Mouse (Mus musculus): Measurements from ENCODE around the gene Cdkal1. TPM values are rescaled to one million over a fixed set of nuclear protein-coding genes. Genes with fewer than 3 reads are reported as not detected.
A peak's percentile ranks its signal among the peaks of the same experiment; 100 is the strongest.

Cdkal1 gene
- polyA plus RNA-seq, 1 experiment from 2014 or later: 34.0 TPM

- Histone ChIP-seq H3K4me2 (ENCODE audit: low read depth, severe bottlenecking) (no peak overlapping the region), H3K4me3 (ENCODE audit: low read depth, low read length) (no peak overlapping the region), H3K27me3 (ENCODE audit: control insufficient read depth, insufficient read depth, low read length) (no peaks in the 10 kb centered on the region), H3K9me3 (ENCODE audit: control insufficient read depth, low read length) (no peaks in the 10 kb centered on the region), H3K27ac (replicated peaks; ENCODE audit: low read depth, low read length) (no peak overlapping the region), H3K4me1 (ENCODE audit: control insufficient read depth, insufficient read depth, low read length) (0 out of 2 replicates have a peak, but pooled peaks cover 3% of the 10 kb centered on the region), H3K9ac (ENCODE audit: low read length) (no peak overlapping the region), H3K36me3 (ENCODE audit: control insufficient read depth, insufficient read depth, low read length) (no peaks in the 10 kb centered on the region; the same call in 1 of the 2 replicates)
- ATAC-seq (ENCODE audit: insufficient number of reproducible peaks, low FRiP score, low TSS enrichment, low read depth): no peak
- DNase-seq (ENCODE audit: low spot score): no peak
- WGBS: 83% methylated on average over 5 of the region's 5 CpGs
Observed at GRCm38 (mm10) chr13:29609441-29609840, 246.0 kb downstream of the Cdkal1 start.

- Histone ChIP-seq H3K36me3 (ENCODE audit: control insufficient read depth, insufficient read depth, low read length) (no peaks in the 10 kb centered on the region; the same call in 1 of the 2 replicates), H3K27ac (replicated peaks; ENCODE audit: low read depth, low read length) (no peak overlapping the region), H3K9ac (ENCODE audit: low read length) (no peak overlapping the region), H3K9me3 (ENCODE audit: control insufficient read depth, low read length) (no peaks in the 10 kb centered on the region), H3K27me3 (ENCODE audit: control insufficient read depth, insufficient read depth, low read length) (no peaks in the 10 kb centered on the region), H3K4me1 (ENCODE audit: control insufficient read depth, insufficient read depth, low read length) (peaks cover 7% of the 10 kb centered on the region; the same call in 1 of the 2 replicates), H3K4me2 (ENCODE audit: low read depth, severe bottlenecking) (no peak overlapping the region), H3K4me3 (ENCODE audit: low read depth, low read length) (no peak overlapping the region)
- 26% methylated on average over 6 of the region's 7 CpGs for WGBS
- ATAC-seq (ENCODE audit: insufficient number of reproducible peaks, low FRiP score, low TSS enrichment, low read depth) (peak; percentile 44; the same call in 1 of the 2 replicates), DNase-seq (ENCODE audit: low spot score) (peak; percentile 82)
Observed at GRCm38 (mm10) chr13:29604241-29604640, 251.2 kb downstream of the Cdkal1 start.

GRCm38 (mm10) chr13:29603597-29603996 lies 251.9 kb downstream of the Cdkal1 start:
- Histone ChIP-seq H3K4me1 (ENCODE audit: control insufficient read depth, insufficient read depth, low read length) (peaks cover 7% of the 10 kb centered on the region; the same call in 1 of the 2 replicates), H3K4me3 (ENCODE audit: low read depth, low read length) (no peak overlapping the region), H3K9ac (ENCODE audit: low read length) (no peak overlapping the region), H3K36me3 (ENCODE audit: control insufficient read depth, insufficient read depth, low read length) (no peaks in the 10 kb centered on the region; the same call in 1 of the 2 replicates), H3K27ac (replicated peaks; ENCODE audit: low read depth, low read length) (peak overlapping the region; percentile 76; the same call in 1 of the 2 replicates), H3K4me2 (ENCODE audit: low read depth, severe bottlenecking) (no peak overlapping the region), H3K27me3 (ENCODE audit: control insufficient read depth, insufficient read depth, low read length) (no peaks in the 10 kb centered on the region), H3K9me3 (ENCODE audit: control insufficient read depth, low read length) (no peaks in the 10 kb centered on the region)
- no peak for ATAC-seq (ENCODE audit: insufficient number of reproducible peaks, low FRiP score, low TSS enrichment, low read depth)
- 13% methylated on average over 6 of the region's 6 CpGs for WGBS
- DNase-seq (ENCODE audit: low spot score): peak; percentile 69

- no peaks in the 10 kb centered on the region for H3K27me3 ChIP-seq (ENCODE audit: control insufficient read depth, insufficient read depth, low read length)
- no peaks in the 10 kb centered on the region for H3K9me3 ChIP-seq (ENCODE audit: control insufficient read depth, low read length)
- WGBS: 95% methylated on average over 2 of the region's 2 CpGs
- no peaks in the 10 kb centered on the region for H3K36me3 ChIP-seq (ENCODE audit: control insufficient read depth, insufficient read depth, low read length)
- ATAC-seq (ENCODE audit: insufficient number of reproducible peaks, low FRiP score, low TSS enrichment, low read depth) (no peak), DNase-seq (ENCODE audit: low spot score) (peak; percentile 16)
- no peak overlapping the region for H3K9ac ChIP-seq (ENCODE audit: low read length)
- no peak overlapping the region for H3K27ac ChIP-seq (replicated peaks; ENCODE audit: low read depth, low read length)
- no peak overlapping the region for H3K4me2 ChIP-seq (ENCODE audit: low read depth, severe bottlenecking)
- H3K4me1 ChIP-seq (ENCODE audit: control insufficient read depth, insufficient read depth, low read length): peaks cover 7% of the 10 kb centered on the region; the same call in 1 of the 2 replicates
- no peak overlapping the region for H3K4me3 ChIP-seq (ENCODE audit: low read depth, low read length)
Observed at GRCm38 (mm10) chr13:29601033-29601432, 254.4 kb downstream of the Cdkal1 start.

GRCm38 (mm10) chr13:29599646-29600045 lies 255.8 kb downstream of the Cdkal1 start:
- H3K4me2 ChIP-seq (ENCODE audit: low read depth, severe bottlenecking): no peak overlapping the region
- DNase-seq (ENCODE audit: low spot score) (no peak), ATAC-seq (ENCODE audit: insufficient number of reproducible peaks, low FRiP score, low TSS enrichment, low read depth) (no peak)
- no peaks in the 10 kb centered on the region for H3K9me3 ChIP-seq (ENCODE audit: control insufficient read depth, low read length)
- no peak overlapping the region for H3K27ac ChIP-seq (replicated peaks; ENCODE audit: low read depth, low read length)
- peaks cover 7% of the 10 kb centered on the region; the same call in 1 of the 2 replicates for H3K4me1 ChIP-seq (ENCODE audit: control insufficient read depth, insufficient read depth, low read length)
- no peaks in the 10 kb centered on the region for H3K27me3 ChIP-seq (ENCODE audit: control insufficient read depth, insufficient read depth, low read length)
- H3K9ac ChIP-seq (ENCODE audit: low read length): no peak overlapping the region
- no peak overlapping the region for H3K4me3 ChIP-seq (ENCODE audit: low read depth, low read length)
- 78% methylated on average over 2 of the region's 2 CpGs for WGBS
- no peaks in the 10 kb centered on the region for H3K36me3 ChIP-seq (ENCODE audit: control insufficient read depth, insufficient read depth, low read length)

GRCm38 (mm10) chr13:29596735-29597134 lies 258.7 kb downstream of the Cdkal1 start:
- no peaks in the 10 kb centered on the region for H3K36me3 ChIP-seq (ENCODE audit: control insufficient read depth, insufficient read depth, low read length)
- 48% methylated on average over 3 of the region's 3 CpGs for WGBS
- DNase-seq (ENCODE audit: low spot score): no peak
- H3K27me3 ChIP-seq (ENCODE audit: control insufficient read depth, insufficient read depth, low read length): no peaks in the 10 kb centered on the region
- no peak overlapping the region for H3K27ac ChIP-seq (replicated peaks; ENCODE audit: low read depth, low read length)
- H3K9ac ChIP-seq (ENCODE audit: low read length): no peak overlapping the region
- no peaks in the 10 kb centered on the region for H3K4me1 ChIP-seq (ENCODE audit: control insufficient read depth, insufficient read depth, low read length)
- H3K9me3 ChIP-seq (ENCODE audit: control insufficient read depth, low read length): no peaks in the 10 kb centered on the region
- no peak overlapping the region for H3K4me3 ChIP-seq (ENCODE audit: low read depth, low read length)
- no peak overlapping the region for H3K4me2 ChIP-seq (ENCODE audit: low read depth, severe bottlenecking)
- ATAC-seq (ENCODE audit: insufficient number of reproducible peaks, low FRiP score, low TSS enrichment, low read depth): no peak

GRCm38 (mm10) chr13:29593096-29593495 lies 262.4 kb downstream of the Cdkal1 start:
- no peak overlapping the region for H3K9ac ChIP-seq (ENCODE audit: low read length)
- H3K4me1 ChIP-seq (ENCODE audit: control insufficient read depth, insufficient read depth, low read length): no peaks in the 10 kb centered on the region
- no peak for DNase-seq (ENCODE audit: low spot score)
- no peak overlapping the region for H3K27ac ChIP-seq (replicated peaks; ENCODE audit: low read depth, low read length)
- no peaks in the 10 kb centered on the region for H3K9me3 ChIP-seq (ENCODE audit: control insufficient read depth, low read length)
- no peak for ATAC-seq (ENCODE audit: insufficient number of reproducible peaks, low FRiP score, low TSS enrichment, low read depth)
- no peaks in the 10 kb centered on the region for H3K36me3 ChIP-seq (ENCODE audit: control insufficient read depth, insufficient read depth, low read length)
- no peaks in the 10 kb centered on the region for H3K27me3 ChIP-seq (ENCODE audit: control insufficient read depth, insufficient read depth, low read length)
- H3K4me2 ChIP-seq (ENCODE audit: low read depth, severe bottlenecking): no peak overlapping the region
- H3K4me3 ChIP-seq (ENCODE audit: low read depth, low read length): no peak overlapping the region
- WGBS: 96% methylated on average over 3 of the region's 3 CpGs

- Histone ChIP-seq H3K4me3 (ENCODE audit: low read depth, low read length) (no peak overlapping the region), H3K9ac (ENCODE audit: low read length) (no peak overlapping the region), H3K36me3 (ENCODE audit: control insufficient read depth, insufficient read depth, low read length) (no peaks in the 10 kb centered on the region), H3K27me3 (ENCODE audit: control insufficient read depth, insufficient read depth, low read length) (no peaks in the 10 kb centered on the region), H3K4me2 (ENCODE audit: low read depth, severe bottlenecking) (no peak overlapping the region), H3K4me1 (ENCODE audit: control insufficient read depth, insufficient read depth, low read length) (no peaks in the 10 kb centered on the region), H3K9me3 (ENCODE audit: control insufficient read depth, low read length) (no peaks in the 10 kb centered on the region), H3K27ac (replicated peaks; ENCODE audit: low read depth, low read length) (no peak overlapping the region)
- ATAC-seq (ENCODE audit: insufficient number of reproducible peaks, low FRiP score, low TSS enrichment, low read depth) (no peak), DNase-seq (ENCODE audit: low spot score) (no peak)
- 89% methylated on average over 5 of the region's 5 CpGs for WGBS
Observed at GRCm38 (mm10) chr13:29590685-29591084, 264.8 kb downstream of the Cdkal1 start.

GRCm38 (mm10) chr13:29590164-29590563 lies 265.3 kb downstream of the Cdkal1 start:
- Histone ChIP-seq H3K4me1 (ENCODE audit: control insufficient read depth, insufficient read depth, low read length) (no peaks in the 10 kb centered on the region), H3K4me3 (ENCODE audit: low read depth, low read length) (no peak overlapping the region), H3K9me3 (ENCODE audit: control insufficient read depth, low read length) (no peaks in the 10 kb centered on the region), H3K27ac (replicated peaks; ENCODE audit: low read depth, low read length) (no peak overlapping the region), H3K4me2 (ENCODE audit: low read depth, severe bottlenecking) (no peak overlapping the region), H3K27me3 (ENCODE audit: control insufficient read depth, insufficient read depth, low read length) (no peaks in the 10 kb centered on the region), H3K36me3 (ENCODE audit: control insufficient read depth, insufficient read depth, low read length) (no peaks in the 10 kb centered on the region), H3K9ac (ENCODE audit: low read length) (no peak overlapping the region)
- ATAC-seq (ENCODE audit: insufficient number of reproducible peaks, low FRiP score, low TSS enrichment, low read depth): no peak
- DNase-seq (ENCODE audit: low spot score): no peak
- 91% methylated on average over 5 of the region's 5 CpGs for WGBS
